Mouse (Mus musculus) neural tube, embryonic 11.5 days (tissue): ENCODE data around the gene Gtf3c3. TPM values are rescaled to one million over a fixed set of nuclear protein-coding genes. Genes with fewer than 3 reads are reported as not detected.

Experiments used
- ATAC-seq: fragments of 200-750 bp; cut with Nextera tagmentation; 2 replicates; pipeline ENCODE4 v1.8.0; 2017; ENCODE audit warnings: moderate number of reproducible peaks, mild to moderate bottlenecking, moderate TSS enrichment, moderate library complexity; ENCODE audit not compliant: insufficient read depth, low FRiP score, low TSS enrichment
- DNase-seq: peaks from one replicate; pipeline ENCODE4 v3.0.0-alpha.2; 2015; ENCODE audit warnings: low spot score
- H3K27ac ChIP-seq: fragments of 300-500 bp; sonication (generic); 2 replicates; pipeline ENCODE4 v1.5.1; 2014; ENCODE audit warnings: low read depth, mild to moderate bottlenecking, low read length
- H3K27me3 ChIP-seq: fragments of 300-500 bp; sonication (generic); 2 replicates; pipeline ENCODE4 v1.6.1; 2014; ENCODE audit warnings: mild to moderate bottlenecking, low read length, mixed read lengths; ENCODE audit not compliant: control insufficient read depth, insufficient read depth
- H3K36me3 ChIP-seq: fragments of 300-500 bp; sonication (generic); 2 replicates; pipeline ENCODE4 v1.6.1; 2014; ENCODE audit warnings: mild to moderate bottlenecking, low read length, moderate library complexity, mixed read lengths; ENCODE audit not compliant: control insufficient read depth, insufficient read depth
- H3K4me1 ChIP-seq: fragments of 300-500 bp; sonication (generic); 2 replicates; pipeline ENCODE4 v1.6.1; 2014; ENCODE audit warnings: low read length, mixed read lengths; ENCODE audit not compliant: control insufficient read depth, insufficient read depth
- H3K4me2 ChIP-seq: fragments of 300-500 bp; sonication (generic); 2 replicates; pipeline ENCODE4 v1.6.1; 2014; ENCODE audit warnings: low read depth, mild to moderate bottlenecking, moderate library complexity
- H3K4me3 ChIP-seq: fragments of 300-500 bp; sonication (generic); 2 replicates; pipeline ENCODE4 v1.5.1; 2014; ENCODE audit warnings: low read depth, low read length
- H3K9ac ChIP-seq: fragments of 300-500 bp; sonication (generic); 2 replicates; pipeline ENCODE4 v1.6.1; 2014; ENCODE audit warnings: mild to moderate bottlenecking, low read length
- H3K9me3 ChIP-seq: fragments of 300-500 bp; sonication (generic); 2 replicates; pipeline ENCODE4 v1.6.1; 2016; ENCODE audit warnings: low read length; ENCODE audit not compliant: control insufficient read depth
- WGBS: fragments of 180-500 bp; shearing (Covaris S2); extraction: QIAGEN DNeasy Blood & Tissue Kit; methylation state at CpG from one replicate; pipeline ENCODE4 v1.1.7; 2014; 5-methylcytosine and 5-hydroxymethylcytosine counted together
- polyA plus RNA-seq: library from polyadenylated mRNA; unstranded; fragments of >200 nt; fragmentation: Nextera tagmentation; extraction: Ambion mirVana; gene quantifications from 2 replicates; pipeline ENCODE4 v1.2.1, GENCODE M21; 2014

The Gtf3c3 gene
- polyA plus RNA-seq: 32.2 and 32.5 TPM in 2 replicates

GRCm38 (mm10) chr1:54438340-54439079 lies at the start of gene Gtf3c3:
Gene Gtf3c3, minus strand, starts transcription at chr1:54438971.
- peak within 1 kb of the TSS; percentile 65 for H3K4me2 ChIP-seq
- peak within 1 kb of the TSS; percentile 76 for H3K4me3 ChIP-seq
- peak within 1 kb of the TSS; percentile 89 for H3K9ac ChIP-seq
- peak; percentile 96 for ATAC-seq
- H3K27me3 ChIP-seq: no peaks in the 10 kb centered on the region
- H3K4me1 ChIP-seq: no peaks in the 10 kb centered on the region; the same call in 1 of the 2 replicates
- no peaks in the 10 kb centered on the region for H3K36me3 ChIP-seq
- WGBS: 3% methylated on average over 39 of the region's 39 CpGs
- no peak within 1 kb of the TSS for H3K27ac ChIP-seq
- H3K9me3 ChIP-seq: no peaks in the 10 kb centered on the region
- peak; percentile 87 for DNase-seq

GRCm38 (mm10) chr1:54484744-54485420 lies 46.1 kb upstream of the Gtf3c3 start:
- H3K27ac ChIP-seq: no peak overlapping the region
- H3K4me1 ChIP-seq: no peaks in the 10 kb centered on the region
- H3K9me3 ChIP-seq: no peaks in the 10 kb centered on the region
- WGBS: 92% methylated on average over 3 of the region's 3 CpGs
- DNase-seq (no peak), ATAC-seq (no peak)
- 0 out of 2 replicates have a peak, but pooled peaks cover 2% of the 10 kb centered on the region for H3K36me3 ChIP-seq
- no peak overlapping the region for H3K4me2 ChIP-seq
- no peaks in the 10 kb centered on the region for H3K27me3 ChIP-seq
- H3K4me3 ChIP-seq: no peak overlapping the region
- H3K9ac ChIP-seq: no peak overlapping the region

DNA sequence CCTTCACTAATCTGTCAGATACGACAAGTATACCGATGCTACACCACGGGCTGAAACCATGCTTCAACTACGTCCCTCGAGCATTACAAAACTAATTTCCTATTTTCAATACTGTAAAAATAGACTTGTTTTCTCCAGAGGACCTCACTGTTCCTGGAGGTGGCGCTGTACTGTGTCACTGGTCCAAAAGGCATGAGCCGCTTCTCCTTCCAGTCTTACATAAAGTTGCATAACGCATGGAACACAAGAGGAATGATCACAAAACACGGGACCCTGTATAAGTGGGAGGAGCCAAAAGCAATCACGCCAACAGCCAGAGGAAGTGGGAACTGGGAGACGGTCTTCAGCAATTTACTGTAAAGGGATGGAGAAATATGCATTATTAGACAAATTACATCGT lies 41.7 kb upstream of the Gtf3c3 start:
- no peak overlapping the region for H3K27ac ChIP-seq
- no peak overlapping the region for H3K4me2 ChIP-seq
- WGBS: 92% methylated on average over 12 of the region's 12 CpGs
- H3K9ac ChIP-seq: no peak overlapping the region
- H3K4me1 ChIP-seq: no peaks in the 10 kb centered on the region
- no peaks in the 10 kb centered on the region for H3K27me3 ChIP-seq
- no peak for ATAC-seq
- no peak overlapping the region for H3K4me3 ChIP-seq
- H3K9me3 ChIP-seq: no peaks in the 10 kb centered on the region
- DNase-seq: no peak
- H3K36me3 ChIP-seq: 0 out of 2 replicates have a peak, but pooled peaks cover 2% of the 10 kb centered on the region

- ATAC-seq (no peak), DNase-seq (no peak)
- no peaks in the 10 kb centered on the region for H3K27me3 ChIP-seq
- no peak overlapping the region for H3K9ac ChIP-seq
- H3K27ac ChIP-seq: no peak overlapping the region
- no peaks in the 10 kb centered on the region for H3K4me1 ChIP-seq
- H3K36me3 ChIP-seq: no peaks in the 10 kb centered on the region
- no peak overlapping the region for H3K4me3 ChIP-seq
- H3K9me3 ChIP-seq: no peaks in the 10 kb centered on the region
- no peak overlapping the region for H3K4me2 ChIP-seq
Measured at GRCm38 (mm10) chr1:54468662-54469061, 29.9 kb upstream of the Gtf3c3 start.

DNA sequence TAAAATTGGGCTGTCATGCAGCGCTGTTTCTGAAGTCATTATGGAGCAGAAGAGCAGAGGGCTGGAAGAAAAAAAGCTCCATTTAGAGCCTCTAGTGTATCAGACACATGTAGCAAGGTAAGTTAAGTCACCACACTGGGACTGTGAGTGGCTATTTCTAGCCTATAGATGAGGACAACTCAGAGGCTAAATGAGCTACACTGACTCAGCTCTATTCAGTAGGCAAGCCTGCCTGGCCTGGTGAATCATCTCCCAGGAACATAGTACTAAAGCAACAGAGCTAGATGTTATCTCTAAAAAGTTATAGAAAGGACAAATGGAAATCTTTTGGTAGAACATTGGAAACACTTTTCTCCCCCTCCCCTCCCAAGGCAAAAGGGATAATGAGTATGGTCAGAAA lies 28.6 kb upstream of the Gtf3c3 start:
- WGBS: 96% methylated on average over 1 of the region's 1 CpGs
- ATAC-seq (no peak), DNase-seq (no peak)
- Histone ChIP-seq H3K9ac (no peak overlapping the region), H3K4me1 (no peaks in the 10 kb centered on the region), H3K9me3 (no peaks in the 10 kb centered on the region), H3K4me3 (no peak overlapping the region), H3K27ac (no peak overlapping the region), H3K27me3 (no peaks in the 10 kb centered on the region), H3K4me2 (no peak overlapping the region), H3K36me3 (no peaks in the 10 kb centered on the region)

DNA sequence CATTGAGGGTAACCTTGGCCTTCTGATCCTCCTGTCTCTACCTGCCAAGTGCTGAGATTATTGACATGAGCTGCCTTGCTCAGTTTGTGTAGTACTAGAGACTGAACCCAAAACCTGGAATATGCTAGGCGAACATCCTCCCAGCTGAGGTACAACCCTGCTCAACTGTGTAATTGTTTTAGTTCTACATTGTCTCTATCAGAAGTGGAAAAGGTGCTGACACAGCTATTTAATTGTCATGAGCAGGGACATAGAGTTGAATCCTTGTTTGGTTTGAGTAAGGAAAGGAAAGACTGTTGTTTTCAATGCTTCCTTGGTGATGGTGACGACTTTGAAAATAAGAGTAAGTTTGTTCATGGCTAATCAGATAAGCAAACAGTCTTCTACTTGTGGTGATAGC lies 13.3 kb upstream of the Gtf3c3 start:
- H3K4me3 ChIP-seq: no peak overlapping the region
- no peaks in the 10 kb centered on the region for H3K9me3 ChIP-seq
- no peak overlapping the region for H3K4me2 ChIP-seq
- H3K9ac ChIP-seq: no peak overlapping the region
- no peak overlapping the region for H3K27ac ChIP-seq
- no peaks in the 10 kb centered on the region for H3K4me1 ChIP-seq
- no peaks in the 10 kb centered on the region for H3K27me3 ChIP-seq
- DNase-seq (no peak), ATAC-seq (no peak)
- WGBS: 85% methylated on average over 2 of the region's 2 CpGs
- no peaks in the 10 kb centered on the region for H3K36me3 ChIP-seq

GRCm38 (mm10) chr1:54448833-54449232 lies 10.1 kb upstream of the Gtf3c3 start:
- Histone ChIP-seq H3K9ac (no peak overlapping the region), H3K27me3 (no peaks in the 10 kb centered on the region), H3K36me3 (no peaks in the 10 kb centered on the region), H3K4me3 (no peak overlapping the region), H3K4me2 (no peak overlapping the region), H3K9me3 (no peaks in the 10 kb centered on the region), H3K4me1 (no peaks in the 10 kb centered on the region), H3K27ac (no peak overlapping the region)
- no peak for DNase-seq
- 83% methylated on average over 4 of the region's 4 CpGs for WGBS
- ATAC-seq: no peak

- ATAC-seq (no peak), DNase-seq (no peak)
- H3K4me2 ChIP-seq: no peak overlapping the region
- H3K36me3 ChIP-seq: no peaks in the 10 kb centered on the region
- no peaks in the 10 kb centered on the region for H3K27me3 ChIP-seq
- no peak overlapping the region for H3K4me3 ChIP-seq
- no peak overlapping the region for H3K9ac ChIP-seq
- 56% methylated on average over 7 of the region's 7 CpGs for WGBS
- H3K9me3 ChIP-seq: no peaks in the 10 kb centered on the region
- H3K27ac ChIP-seq: no peak overlapping the region
- H3K4me1 ChIP-seq: no peaks in the 10 kb centered on the region
Measured at GRCm38 (mm10) chr1:54443641-54444040, 4.9 kb upstream of the Gtf3c3 start.

DNA sequence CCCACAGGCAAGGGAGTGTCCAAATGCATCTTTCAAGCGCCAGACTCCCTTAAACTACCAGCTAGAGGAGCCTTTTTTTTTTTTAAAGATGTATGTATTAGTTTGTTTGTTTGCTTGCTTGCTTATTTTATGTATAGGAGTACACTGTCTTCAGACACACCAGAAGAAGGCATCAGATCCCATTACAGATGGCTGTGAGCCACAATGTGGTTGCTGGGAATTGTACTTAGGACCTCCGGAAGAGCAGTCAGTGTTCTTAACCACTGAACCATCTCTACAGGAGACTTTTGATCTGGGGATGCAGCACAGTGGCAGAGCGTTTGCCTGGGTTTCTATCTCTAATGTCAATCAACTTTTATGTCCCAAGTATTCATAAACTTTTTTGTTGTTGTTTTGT lies 307 bp upstream of the Gtf3c3 start:
- Histone ChIP-seq H3K36me3 (no peaks in the 10 kb centered on the region), H3K4me3 (peak overlapping the region; percentile 76), H3K4me2 (peak overlapping the region; percentile 65; the same call in 1 of the 2 replicates), H3K9ac (peak overlapping the region; percentile 89), H3K27ac (no peak overlapping the region), H3K4me1 (no peaks in the 10 kb centered on the region; the same call in 1 of the 2 replicates), H3K9me3 (no peaks in the 10 kb centered on the region), H3K27me3 (no peaks in the 10 kb centered on the region)
- WGBS: 60% methylated on average over 3 of the region's 3 CpGs
- ATAC-seq (peak; percentile 29; the same call in 1 of the 2 replicates), DNase-seq (no peak)
